Mouse (Mus musculus) limb, embryonic 14.5 days (tissue): ENCODE measurements around the gene Tuft1. TPM values are rescaled to one million over a fixed set of nuclear protein-coding genes. Genes with fewer than 3 reads are reported as not detected.
A peak's percentile ranks its signal among the peaks of the same experiment; 100 is the strongest.

Experiments
- ATAC-seq: fragments of 200-750 bp; cut with Nextera tagmentation; 2 replicates; pipeline ENCODE4 v1.8.0; 2017; ENCODE audit warnings: low read depth, moderate number of reproducible peaks, moderate TSS enrichment; ENCODE audit not compliant: low FRiP score
- DNase-seq: peaks from one replicate; pipeline ENCODE4 v3.0.0-alpha.2; 2015; ENCODE audit warnings: low spot score
- H3K27ac ChIP-seq: fragments of 300-500 bp; sonication (generic); replicated peaks from 2 replicates; pipeline ENCODE4 v1.5.1; 2014; ENCODE audit warnings: low read depth, mild to moderate bottlenecking, low read length, moderate library complexity, mixed read lengths
- H3K27me3 ChIP-seq: fragments of 300-500 bp; sonication (generic); 2 replicates; pipeline ENCODE4 v1.6.1; 2014; ENCODE audit warnings: low read length, mixed read lengths; ENCODE audit not compliant: control insufficient read depth, insufficient read depth
- H3K36me3 ChIP-seq: fragments of 300-500 bp; sonication (generic); 2 replicates; pipeline ENCODE4 v1.6.1; 2014; ENCODE audit warnings: mild to moderate bottlenecking, low read length, moderate library complexity, mixed read lengths; ENCODE audit not compliant: control insufficient read depth, insufficient read depth
- H3K4me1 ChIP-seq: fragments of 300-500 bp; sonication (generic); 2 replicates; pipeline ENCODE4 v1.6.1; 2014; ENCODE audit warnings: antibody characterized with exemption, low read length, mixed read lengths; ENCODE audit not compliant: control insufficient read depth, insufficient read depth
- H3K4me2 ChIP-seq: fragments of 300-500 bp; sonication (generic); replicated peaks from 2 replicates; pipeline ENCODE4 v1.6.1; 2014; ENCODE audit warnings: low read depth, mild to moderate bottlenecking, low read length, moderate library complexity; ENCODE audit not compliant: severe bottlenecking
- H3K4me3 ChIP-seq: fragments of 300-500 bp; sonication (generic); replicated peaks from 2 replicates; pipeline ENCODE4 v1.5.1; 2014; ENCODE audit warnings: low read length
- H3K9ac ChIP-seq: fragments of 300-500 bp; sonication (generic); 2 replicates; pipeline ENCODE4 v1.6.1; 2014; ENCODE audit warnings: mild to moderate bottlenecking, low read depth, low read length, moderate library complexity; ENCODE audit not compliant: severe bottlenecking
- H3K9me3 ChIP-seq: fragments of 300-500 bp; sonication (generic); 2 replicates; pipeline ENCODE4 v1.6.1; 2016; ENCODE audit warnings: low read length; ENCODE audit not compliant: control insufficient read depth
- POLR2A ChIP-seq: fragments of 200-500 bp; IDR thresholded peaks from 2 replicates; pipeline ENCODE4 v1.8.0; 2012; ENCODE audit warnings: inconsistent platforms, mild to moderate bottlenecking, moderate library complexity, borderline replicate concordance; ENCODE audit not compliant: insufficient read depth, insufficient read length; ENCODE audit errors: extremely low read depth
- WGBS: fragments of 180-500 bp; shearing (Covaris S2); extraction: QIAGEN DNeasy Blood & Tissue Kit; methylation state at CpG from one replicate; pipeline ENCODE4 v1.1.7; 2014; 5-methylcytosine and 5-hydroxymethylcytosine counted together
- polyA plus RNA-seq, 2 experiments: library from polyadenylated mRNA; depleted of rRNA in 1 of 2; stranded (reverse) in 1 of 2; unstranded in 1 of 2; fragments of >200 nt; fragmentation: Nextera tagmentation in 1 of 2; extraction: Ambion mirVana in 1 of 2; gene quantifications; 2 replicates each; pipeline versions ENCODE4 v1.2.1 to v1.2.3; 2012 to 2014

Gene Tuft1
- polyA plus RNA-seq, 2 experiments = 11.9 to 19.1 TPM

GRCm38 (mm10) chr3:94591066-94591465 is 67.6 kb downstream of the Tuft1 start:
- H3K36me3 ChIP-seq = no peaks in the 10 kb centered on the region
- ATAC-seq (no peak), DNase-seq (no peak)
- no peak for TF ChIP-seq POLR2A
- H3K4me3 ChIP-seq = no peak overlapping the region
- no peak overlapping the region for H3K4me2 ChIP-seq
- no peaks in the 10 kb centered on the region for H3K27me3 ChIP-seq
- H3K9me3 ChIP-seq = no peaks in the 10 kb centered on the region
- no peak overlapping the region for H3K27ac ChIP-seq
- H3K4me1 ChIP-seq = no peaks in the 10 kb centered on the region
- 81% methylated on average over 5 of the region's 5 CpGs for WGBS
- no peak overlapping the region for H3K9ac ChIP-seq

DNA sequence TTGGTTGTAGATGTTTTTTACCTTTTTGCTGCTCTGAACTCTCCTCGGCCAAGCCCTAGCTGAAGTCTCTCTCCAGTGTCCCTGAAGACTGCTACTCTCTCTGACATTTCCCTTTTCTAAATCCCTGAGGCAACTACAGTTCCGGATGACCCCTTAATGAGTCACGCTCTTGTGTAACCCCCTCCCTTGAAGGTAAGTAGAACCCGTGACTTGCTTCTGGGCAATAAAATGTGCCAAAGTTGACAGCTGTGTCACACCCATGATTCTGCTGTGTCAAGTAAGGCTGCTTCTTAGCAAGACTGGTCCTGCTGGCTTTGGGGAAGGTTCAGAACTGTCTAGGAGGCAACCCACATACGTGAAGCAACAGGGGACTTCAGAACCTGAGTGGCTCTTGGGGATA is 70.7 kb downstream of the Tuft1 start:
- Histone ChIP-seq H3K9ac (no peak overlapping the region), H3K27me3 (no peaks in the 10 kb centered on the region), H3K27ac (no peak overlapping the region), H3K4me1 (no peaks in the 10 kb centered on the region), H3K4me3 (no peak overlapping the region), H3K4me2 (no peak overlapping the region), H3K36me3 (no peaks in the 10 kb centered on the region), H3K9me3 (no peaks in the 10 kb centered on the region)
- DNase-seq = no peak
- TF ChIP-seq POLR2A = no peak
- ATAC-seq = no peak
- 55% methylated on average over 5 of the region's 5 CpGs for WGBS

DNA sequence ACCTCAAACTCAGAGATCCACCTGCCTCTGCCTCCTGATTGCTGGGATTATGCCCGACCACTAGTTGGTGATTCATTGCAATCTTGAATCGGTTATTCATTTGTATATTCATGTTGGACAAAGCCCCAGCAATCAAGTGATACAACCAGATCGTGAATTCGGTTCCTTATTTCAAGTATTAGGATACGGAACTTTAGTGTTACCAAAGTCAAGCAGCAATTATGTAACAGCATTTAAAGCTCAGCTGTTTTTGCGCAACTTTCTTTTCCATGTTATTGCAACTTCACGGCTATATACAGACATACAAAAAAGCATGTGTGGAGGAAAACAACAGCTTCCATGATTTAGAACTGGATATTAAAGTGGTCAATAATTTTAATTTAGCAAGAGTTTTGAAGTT is 75.7 kb downstream of the Tuft1 start:
- peak overlapping the region; percentile 89 for H3K4me3 ChIP-seq
- H3K9ac ChIP-seq = no peak overlapping the region
- H3K4me1 ChIP-seq = peaks cover 12% of the 10 kb centered on the region
- H3K4me2 ChIP-seq = no peak overlapping the region
- H3K27me3 ChIP-seq = no peaks in the 10 kb centered on the region
- DNase-seq (no peak), ATAC-seq (no peak)
- TF ChIP-seq POLR2A = no peak
- WGBS = 72% methylated on average over 7 of the region's 7 CpGs
- no peaks in the 10 kb centered on the region for H3K36me3 ChIP-seq
- no peak overlapping the region for H3K27ac ChIP-seq
- no peaks in the 10 kb centered on the region for H3K9me3 ChIP-seq

DNA sequence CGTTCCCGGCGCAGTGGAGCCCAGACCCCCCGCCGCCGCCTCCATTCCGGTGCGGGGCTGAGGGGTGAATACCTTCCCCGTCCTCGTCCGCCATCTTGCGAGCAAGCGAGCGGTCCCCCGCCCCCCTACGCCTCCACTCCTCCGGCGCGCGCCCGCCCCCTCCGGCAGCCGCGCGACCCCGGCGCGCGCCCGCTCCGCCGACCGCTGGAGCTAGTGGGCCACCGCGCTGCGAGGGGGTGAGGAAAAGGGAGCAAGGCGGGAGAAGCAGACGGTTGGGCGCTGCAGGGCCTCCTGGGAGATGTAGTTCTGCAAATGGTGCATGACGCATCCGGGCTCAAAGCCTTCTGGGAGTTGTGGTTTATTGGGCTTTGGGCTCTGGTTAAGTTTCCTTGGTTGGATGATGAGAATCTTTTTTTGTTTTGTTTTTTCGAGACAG is 76.2 kb downstream of the Tuft1 start, which contains the start of gene Snx27:
Gene Snx27, minus strand, starts transcription at position 261 of the 436 bp plus-strand sequence.
- H3K27me3 ChIP-seq = no peaks in the 10 kb centered on the region
- WGBS = under 1% methylated on average over 23 of the region's 42 CpGs
- peak within 1 kb of the TSS; percentile 89 for H3K4me3 ChIP-seq
- H3K4me2 ChIP-seq = peak within 1 kb of the TSS; percentile 85
- peak within 1 kb of the TSS; percentile 85 for H3K27ac ChIP-seq
- peak; percentile 44; the same call in 1 of the 2 replicates for TF ChIP-seq POLR2A
- no peaks in the 10 kb centered on the region for H3K36me3 ChIP-seq
- H3K9ac ChIP-seq = peak within 1 kb of the TSS; percentile 89
- peak; percentile 98 for DNase-seq
- no peaks in the 10 kb centered on the region for H3K9me3 ChIP-seq
- peaks cover 12% of the 10 kb centered on the region for H3K4me1 ChIP-seq
- peak; percentile 97 for ATAC-seq

DNA sequence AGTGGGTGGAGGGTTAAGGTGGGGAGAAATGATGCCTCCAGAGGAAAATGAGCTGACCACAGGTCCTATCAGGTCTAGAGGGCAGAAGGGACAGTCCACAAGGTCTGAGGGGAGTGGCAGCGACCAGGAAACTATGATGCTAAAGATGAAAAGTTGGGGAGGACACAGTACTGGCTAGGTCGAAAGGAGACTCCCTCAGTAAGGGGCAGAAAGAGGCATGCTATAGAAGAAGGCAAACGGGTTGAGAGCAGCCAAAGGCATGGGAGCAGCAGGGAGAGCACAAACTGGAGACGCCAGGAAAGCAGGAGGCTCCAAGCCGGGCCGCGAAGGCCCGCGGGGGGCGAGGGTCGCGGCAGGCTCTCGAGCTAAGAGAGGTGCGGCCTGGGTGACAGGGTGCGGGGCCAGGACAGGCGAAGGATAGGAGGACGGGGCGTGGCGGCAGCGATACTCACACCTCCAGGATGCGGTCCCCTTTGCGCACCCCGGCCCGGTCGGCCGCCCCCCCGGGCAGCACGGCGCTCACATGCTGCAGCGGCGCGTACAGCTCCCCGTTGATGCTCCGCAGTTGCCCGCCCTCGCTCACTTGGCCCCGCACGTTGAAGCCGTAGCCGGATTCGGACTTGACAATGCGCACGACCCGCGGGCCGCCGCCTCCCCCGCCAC is 76.7 kb downstream of the Tuft1 start:
- Histone ChIP-seq H3K9me3 (no peaks in the 10 kb centered on the region), H3K27me3 (no peaks in the 10 kb centered on the region), H3K27ac (peak overlapping the region; percentile 85), H3K36me3 (no peaks in the 10 kb centered on the region), H3K4me3 (peak overlapping the region; percentile 89), H3K4me2 (peak overlapping the region; percentile 85), H3K4me1 (peaks cover 12% of the 10 kb centered on the region), H3K9ac (peak overlapping the region; percentile 89)
- 2% methylated on average over 22 of the region's 48 CpGs for WGBS
- DNase-seq = peak; percentile 52
- no peak for TF ChIP-seq POLR2A
- peak; percentile 84 for ATAC-seq
